Mouse (Mus musculus): ENCODE measurements around the gene Tmem59.

DNA sequence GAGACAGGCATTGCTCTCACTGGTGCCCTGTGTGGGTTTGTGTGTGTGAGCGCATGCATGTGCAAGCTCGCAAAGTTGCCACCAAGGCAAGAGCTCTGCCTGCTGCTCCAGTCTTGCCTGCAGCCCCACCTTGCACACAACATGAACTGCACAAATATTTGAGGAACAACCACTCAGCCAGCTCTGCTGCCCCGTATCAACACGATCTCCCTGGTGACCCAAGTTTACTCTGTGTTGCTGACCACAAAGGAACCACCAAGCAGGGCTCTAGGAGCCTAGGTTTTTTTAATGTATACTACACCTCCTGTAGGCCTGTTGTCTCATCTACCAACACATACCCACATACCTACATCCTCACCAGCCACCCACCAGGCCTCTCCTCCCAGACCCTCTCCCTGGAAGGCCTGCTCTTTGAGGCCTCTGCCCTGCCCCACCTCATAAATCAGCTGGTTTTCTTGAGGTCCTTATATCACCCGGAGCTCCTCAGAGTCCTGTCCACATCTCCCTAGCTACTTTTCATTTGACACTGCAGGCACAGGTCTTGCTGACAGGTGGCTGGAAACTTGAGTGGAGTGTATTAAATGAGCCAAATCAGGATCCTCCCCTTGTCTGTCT, 32.4 kb downstream of the Tmem59 start:
- TF ChIP-seq NELFE (IDR thresholded peaks at IDR 0.05; ENCODE audit: low read depth, low read length) = no peak
- no peak for TF ChIP-seq CTCF (conservative IDR thresholded peaks at IDR 0.05 in 1 of 2, IDR thresholded peaks at IDR 0.05 in 1 of 2; ENCODE audit: low read depth in 2 of 2, low read length in 2 of 2)
- no peak for TF ChIP-seq ZKSCAN1 (IDR thresholded peaks at IDR 0.05; ENCODE audit: borderline replicate concordance, low read depth, low read length)
- no peak for TF ChIP-seq POLR2A (IDR thresholded peaks at IDR 0.05; ENCODE audit: low read depth, low read length)
- no peak for TF ChIP-seq GABPA (IDR thresholded peaks at IDR 0.05; ENCODE audit: insufficient replicate concordance, low read depth, low read length)
- TF ChIP-seq TCF12 (IDR thresholded peaks at IDR 0.05; ENCODE audit: low read depth, low read length) = no peak
- TF ChIP-seq BHLHE40 (IDR thresholded peaks at IDR 0.05; ENCODE audit: low read depth, low read length) = no peak
- TF ChIP-seq ETS1 (conservative IDR thresholded peaks at IDR 0.05; ENCODE audit: low read depth, low read length) = no peak
- no peak for TF ChIP-seq EP300 (IDR thresholded peaks at IDR 0.05; ENCODE audit: low read length)
- TF ChIP-seq RCOR1 (conservative IDR thresholded peaks at IDR 0.05; ENCODE audit: low read depth, low read length) = no peak
- TF ChIP-seq HCFC1 (IDR thresholded peaks at IDR 0.05; ENCODE audit: low read depth, low read length) = no peak
- no peak for TF ChIP-seq USF2 (conservative IDR thresholded peaks at IDR 0.05; ENCODE audit: low read depth, low read length)
- no peak for TF ChIP-seq USF1 (IDR thresholded peaks at IDR 0.05; ENCODE audit: low read depth, low read length)
